Mouse (Mus musculus): ENCODE data around the gene Vcan. TPM values are rescaled to one million over a fixed set of nuclear protein-coding genes. Genes with fewer than 3 reads are reported as not detected.

The Vcan gene
- polyA plus RNA-seq, 1 experiment from 2014 or later: 29.7 TPM

- H3K4me1 ChIP-seq: no peaks in the 10 kb centered on the region
- DNase-seq (ENCODE audit: low spot score): no peak
- 91% methylated on average over 4 of the region's 4 CpGs for WGBS
- no peak overlapping the region for H3K27ac ChIP-seq (replicated peaks)
- no peaks in the 10 kb centered on the region for H3K9me3 ChIP-seq (replicated peaks)
- H3K27me3 ChIP-seq (ENCODE audit: low read depth, poor library complexity, severe bottlenecking): no peaks in the 10 kb centered on the region
- H3K4me3 ChIP-seq: no peak overlapping the region
- peaks cover 37% of the 10 kb centered on the region for H3K36me3 ChIP-seq
Measured at GRCm38 (mm10) chr13:89702395-89702794, 39.9 kb downstream of the Vcan start.

GRCm38 (mm10) chr13:89699998-89700555 lies 42.2 kb downstream of the Vcan start:
- Histone ChIP-seq H3K4me3 (no peak overlapping the region), H3K36me3 (peaks cover 32% of the 10 kb centered on the region), H3K27ac (replicated peaks) (no peak overlapping the region), H3K27me3 (ENCODE audit: low read depth, poor library complexity, severe bottlenecking) (no peaks in the 10 kb centered on the region), H3K4me1 (no peaks in the 10 kb centered on the region), H3K9me3 (replicated peaks) (no peaks in the 10 kb centered on the region)
- no peak for DNase-seq (ENCODE audit: low spot score)
- 91% methylated on average over 2 of the region's 2 CpGs for WGBS

GRCm38 (mm10) chr13:89692597-89692996 lies 49.7 kb downstream of the Vcan start:
- WGBS: 94% methylated on average over 1 of the region's 1 CpGs
- no peaks in the 10 kb centered on the region for H3K4me1 ChIP-seq
- peaks cover 50% of the 10 kb centered on the region for H3K36me3 ChIP-seq
- H3K27me3 ChIP-seq (ENCODE audit: low read depth, poor library complexity, severe bottlenecking): no peaks in the 10 kb centered on the region
- no peak for DNase-seq (ENCODE audit: low spot score)
- H3K4me3 ChIP-seq: no peak overlapping the region
- H3K27ac ChIP-seq (replicated peaks): no peak overlapping the region
- no peaks in the 10 kb centered on the region for H3K9me3 ChIP-seq (replicated peaks)

GRCm38 (mm10) chr13:89683490-89683889 lies 58.8 kb downstream of the Vcan start:
- Histone ChIP-seq H3K27me3 (ENCODE audit: low read depth, poor library complexity, severe bottlenecking) (no peaks in the 10 kb centered on the region), H3K9me3 (replicated peaks) (no peaks in the 10 kb centered on the region), H3K4me1 (no peaks in the 10 kb centered on the region), H3K36me3 (peaks cover 25% of the 10 kb centered on the region), H3K4me3 (no peak overlapping the region), H3K27ac (replicated peaks) (no peak overlapping the region)
- DNase-seq (ENCODE audit: low spot score): no peak
- 91% methylated on average over 3 of the region's 3 CpGs for WGBS

GRCm38 (mm10) chr13:89682254-89682653 lies 60.1 kb downstream of the Vcan start:
- no peak for DNase-seq (ENCODE audit: low spot score)
- Histone ChIP-seq H3K9me3 (replicated peaks) (no peaks in the 10 kb centered on the region), H3K36me3 (peaks cover 27% of the 10 kb centered on the region), H3K27me3 (ENCODE audit: low read depth, poor library complexity, severe bottlenecking) (no peaks in the 10 kb centered on the region), H3K27ac (replicated peaks) (no peak overlapping the region), H3K4me1 (no peaks in the 10 kb centered on the region), H3K4me3 (no peak overlapping the region)
- 81% methylated on average over 7 of the region's 7 CpGs for WGBS

GRCm38 (mm10) chr13:89679756-89680155 lies 62.6 kb downstream of the Vcan start:
- Histone ChIP-seq H3K4me3 (no peak overlapping the region), H3K4me1 (no peaks in the 10 kb centered on the region), H3K27ac (replicated peaks) (no peak overlapping the region), H3K9me3 (replicated peaks) (no peaks in the 10 kb centered on the region), H3K36me3 (peaks cover 43% of the 10 kb centered on the region), H3K27me3 (ENCODE audit: low read depth, poor library complexity, severe bottlenecking) (no peaks in the 10 kb centered on the region)
- WGBS: 90% methylated on average over 6 of the region's 6 CpGs
- DNase-seq (ENCODE audit: low spot score): no peak

GRCm38 (mm10) chr13:89670505-89670904 lies 71.8 kb downstream of the Vcan start:
- no peak overlapping the region for H3K4me3 ChIP-seq
- H3K9me3 ChIP-seq (replicated peaks): no peaks in the 10 kb centered on the region
- H3K36me3 ChIP-seq: peaks cover 10% of the 10 kb centered on the region
- H3K4me1 ChIP-seq: peaks cover 3% of the 10 kb centered on the region; the same call in 1 of the 2 replicates
- DNase-seq (ENCODE audit: low spot score): no peak
- H3K27me3 ChIP-seq (ENCODE audit: low read depth, poor library complexity, severe bottlenecking): no peaks in the 10 kb centered on the region
- 82% methylated on average over 3 of the region's 3 CpGs for WGBS
- no peak overlapping the region for H3K27ac ChIP-seq (replicated peaks)

- Histone ChIP-seq H3K27me3 (ENCODE audit: low read depth, poor library complexity, severe bottlenecking) (no peaks in the 10 kb centered on the region), H3K27ac (replicated peaks) (no peak overlapping the region), H3K36me3 (peaks cover 6% of the 10 kb centered on the region; the same call in 1 of the 2 replicates), H3K4me3 (no peak overlapping the region), H3K4me1 (peaks cover 3% of the 10 kb centered on the region; the same call in 1 of the 2 replicates), H3K9me3 (replicated peaks) (no peaks in the 10 kb centered on the region)
- WGBS: 74% methylated on average over 10 of the region's 10 CpGs
- DNase-seq (ENCODE audit: low spot score): no peak
Measured at GRCm38 (mm10) chr13:89668981-89669880, 73.1 kb downstream of the Vcan start.

- H3K4me3 ChIP-seq: no peak overlapping the region
- H3K4me1 ChIP-seq: peaks cover 3% of the 10 kb centered on the region; the same call in 1 of the 2 replicates
- H3K27ac ChIP-seq (replicated peaks): no peak overlapping the region
- H3K9me3 ChIP-seq (replicated peaks): no peaks in the 10 kb centered on the region
- peaks cover 6% of the 10 kb centered on the region; the same call in 1 of the 2 replicates for H3K36me3 ChIP-seq
- WGBS: 79% methylated on average over 1 of the region's 1 CpGs
- DNase-seq (ENCODE audit: low spot score): no peak
- H3K27me3 ChIP-seq (ENCODE audit: low read depth, poor library complexity, severe bottlenecking): no peaks in the 10 kb centered on the region
Measured at GRCm38 (mm10) chr13:89668069-89668468, 74.2 kb downstream of the Vcan start.

- peaks cover 5% of the 10 kb centered on the region; the same call in 1 of the 2 replicates for H3K36me3 ChIP-seq
- no peaks in the 10 kb centered on the region for H3K27me3 ChIP-seq (ENCODE audit: low read depth, poor library complexity, severe bottlenecking)
- 79% methylated on average over 2 of the region's 2 CpGs for WGBS
- no peaks in the 10 kb centered on the region for H3K4me1 ChIP-seq
- no peak overlapping the region for H3K4me3 ChIP-seq
- no peaks in the 10 kb centered on the region for H3K9me3 ChIP-seq (replicated peaks)
- DNase-seq (ENCODE audit: low spot score): no peak
- no peak overlapping the region for H3K27ac ChIP-seq (replicated peaks)
Measured at GRCm38 (mm10) chr13:89661688-89662087, 80.6 kb downstream of the Vcan start.

GRCm38 (mm10) chr13:89657046-89657445 lies 85.3 kb downstream of the Vcan start:
- Histone ChIP-seq H3K9me3 (replicated peaks) (no peaks in the 10 kb centered on the region), H3K27ac (replicated peaks) (no peak overlapping the region), H3K36me3 (peaks cover 2% of the 10 kb centered on the region; the same call in 1 of the 2 replicates), H3K4me1 (no peaks in the 10 kb centered on the region), H3K4me3 (no peak overlapping the region), H3K27me3 (ENCODE audit: low read depth, poor library complexity, severe bottlenecking) (no peaks in the 10 kb centered on the region)
- WGBS: 96% methylated on average over 11 of the region's 11 CpGs
- DNase-seq (ENCODE audit: low spot score): no peak

GRCm38 (mm10) chr13:89653279-89653678 lies 89.0 kb downstream of the Vcan start:
- no peak overlapping the region for H3K27ac ChIP-seq (replicated peaks)
- 92% methylated on average over 2 of the region's 2 CpGs for WGBS
- H3K4me1 ChIP-seq: no peaks in the 10 kb centered on the region
- no peak for DNase-seq (ENCODE audit: low spot score)
- no peaks in the 10 kb centered on the region for H3K27me3 ChIP-seq (ENCODE audit: low read depth, poor library complexity, severe bottlenecking)
- no peaks in the 10 kb centered on the region for H3K9me3 ChIP-seq (replicated peaks)
- H3K4me3 ChIP-seq: no peak overlapping the region
- H3K36me3 ChIP-seq: 0 out of 2 replicates have a peak, but pooled peaks cover 2% of the 10 kb centered on the region

- H3K4me3 ChIP-seq: no peak overlapping the region
- H3K27me3 ChIP-seq (ENCODE audit: low read depth, poor library complexity, severe bottlenecking): no peaks in the 10 kb centered on the region
- 89% methylated on average over 1 of the region's 1 CpGs for WGBS
- H3K36me3 ChIP-seq: 0 out of 2 replicates have a peak, but pooled peaks cover 2% of the 10 kb centered on the region
- H3K27ac ChIP-seq (replicated peaks): no peak overlapping the region
- H3K9me3 ChIP-seq (replicated peaks): no peaks in the 10 kb centered on the region
- DNase-seq (ENCODE audit: low spot score): no peak
- no peaks in the 10 kb centered on the region for H3K4me1 ChIP-seq
Measured at GRCm38 (mm10) chr13:89652773-89653172, 89.5 kb downstream of the Vcan start.

Data from midbrain, embryonic 10.5 days (tissue).